Mouse (Mus musculus) spleen, postnatal 36 days (tissue): ENCODE measurements at regions not wholly inside any gene's neighbourhood (a gene's known extent, or its start where the extent isn't known, plus 50 kb on each side); places are given as distances from the start of the nearest gene placed in this dataset.

ENCODE experiments used
- DNase-seq, 2 experiments: peaks; one replicate each; pipeline ENCODE4 v3.0.0; 2022; ENCODE audit warnings: low spot score in 2 of 2, mixed read lengths in 1 of 2

DNA sequence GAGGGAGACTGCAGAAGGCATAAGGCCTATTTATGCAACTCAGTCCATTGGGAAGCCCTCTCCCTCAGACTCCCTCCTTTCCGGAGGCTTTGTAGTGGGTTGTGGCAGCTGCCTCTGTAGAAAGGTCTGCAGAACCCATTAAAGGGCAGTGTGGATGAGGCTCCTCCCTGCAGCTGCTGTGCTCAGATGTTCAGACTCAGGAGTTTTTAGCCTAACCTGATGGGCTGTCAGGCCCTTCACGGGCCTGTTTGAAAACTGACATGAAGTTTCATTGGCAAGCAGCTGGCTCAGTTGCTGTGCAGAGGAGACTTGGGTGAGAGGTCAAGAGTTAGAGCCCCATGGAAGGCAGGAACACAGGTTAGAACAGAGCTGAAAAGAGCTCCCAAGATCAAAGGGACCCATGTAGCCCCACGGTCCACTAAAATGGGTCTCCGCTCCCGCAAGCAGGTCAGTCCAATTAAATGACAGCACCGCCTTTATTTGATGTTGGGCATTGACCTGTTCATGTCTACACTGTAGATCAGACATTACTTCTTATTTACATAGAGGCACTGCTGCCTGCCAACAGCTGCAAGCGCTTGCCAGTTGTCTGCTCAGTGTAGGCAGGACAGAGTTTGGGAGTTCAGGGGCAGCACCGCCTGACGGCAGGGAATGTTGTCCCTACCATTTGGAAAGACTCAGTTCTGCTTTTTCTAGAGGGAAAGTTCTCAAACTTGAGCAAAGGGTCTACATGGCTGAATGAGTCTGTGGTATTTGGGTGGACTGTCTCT, 53.8 kb upstream of the Usp46 start:
- no peak for DNase-seq

GRCm38 (mm10) chr5:74126015-74126896, 58.0 kb upstream of the Usp46 start:
- DNase-seq = peak; percentile 70 to 78

- no peak for DNase-seq
Observed at GRCm38 (mm10) chr5:74127518-74127917, 59.3 kb upstream of the Usp46 start.

GRCm38 (mm10) chr5:74129636-74130035, 61.4 kb upstream of the Usp46 start:
- DNase-seq = no peak

DNA sequence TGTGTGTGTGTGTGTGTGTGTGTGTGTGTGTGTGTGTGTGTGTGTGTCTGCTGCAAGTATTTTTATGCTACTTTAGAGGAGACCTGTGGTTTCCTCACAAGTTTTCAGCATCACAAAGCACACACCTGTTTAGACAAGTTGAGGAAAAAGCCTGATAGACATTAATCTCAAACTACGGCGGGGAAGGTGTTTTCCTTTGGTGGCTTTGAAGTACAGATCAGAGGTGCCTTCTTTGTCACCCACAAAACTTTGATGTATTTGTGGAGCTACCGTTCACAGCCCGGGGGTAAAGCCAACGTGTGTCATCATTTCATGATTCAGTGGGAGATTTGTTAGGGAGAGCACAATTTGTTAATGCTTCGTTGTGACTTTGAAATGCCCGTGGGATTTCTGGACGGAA, 62.4 kb upstream of the Rasl11b start:
- no peak for DNase-seq

- DNase-seq = no peak
Observed at GRCm38 (mm10) chr5:74136377-74136776, 58.7 kb upstream of the Rasl11b start.

GRCm38 (mm10) chr5:74136868-74137439, 58.1 kb upstream of the Rasl11b start:
- DNase-seq = no peak

- DNase-seq = no peak
Observed at GRCm38 (mm10) chr5:74143994-74144393, 51.1 kb upstream of the Rasl11b start.

GRCm38 (mm10) chr5:74144765-74145164, 50.3 kb upstream of the Rasl11b start:
- no peak for DNase-seq
